Mouse (Mus musculus) left cerebral cortex, adult 9 months (tissue): ENCODE data around the gene Dnah12.
"Not testable (repeated sequence)": the region's sequence is repeated elsewhere in the genome, so short reads cannot be mapped to it uniquely, and the experiment has no call there.

ENCODE experiments used
- DNase-seq, 2 experiments: peaks; one replicate each; pipeline ENCODE4 v3.0.0; 2022; ENCODE audit warnings: low spot score in 2 of 2

The Dnah12 gene

GRCm38 (mm10) chr14:26719696-26720095 lies 26.6 kb downstream of the Dnah12 start:
- not testable (repeated sequence) for DNase-seq

DNA sequence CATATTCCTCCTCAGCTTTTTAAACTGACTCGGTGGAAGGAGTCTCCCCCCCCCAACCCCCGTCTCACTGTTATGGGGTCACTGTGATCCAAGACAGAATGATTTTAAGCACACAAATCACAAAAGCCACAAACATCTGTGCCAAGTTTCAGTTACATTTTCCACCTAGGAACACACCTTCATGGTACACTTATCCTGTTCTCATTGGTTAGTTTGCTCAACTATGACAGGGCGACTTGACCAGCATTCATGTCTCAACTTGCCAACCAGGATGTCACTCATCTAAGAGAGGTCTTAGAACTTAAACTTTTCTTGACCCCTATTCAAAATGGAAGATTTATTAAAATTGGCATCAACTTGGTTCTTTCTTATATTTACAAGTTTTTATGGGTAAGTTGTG lies 31.8 kb downstream of the Dnah12 start:
- DNase-seq = no peak

- no peak for DNase-seq
Measured at GRCm38 (mm10) chr14:26758566-26758965, 65.5 kb downstream of the Dnah12 start.

DNA sequence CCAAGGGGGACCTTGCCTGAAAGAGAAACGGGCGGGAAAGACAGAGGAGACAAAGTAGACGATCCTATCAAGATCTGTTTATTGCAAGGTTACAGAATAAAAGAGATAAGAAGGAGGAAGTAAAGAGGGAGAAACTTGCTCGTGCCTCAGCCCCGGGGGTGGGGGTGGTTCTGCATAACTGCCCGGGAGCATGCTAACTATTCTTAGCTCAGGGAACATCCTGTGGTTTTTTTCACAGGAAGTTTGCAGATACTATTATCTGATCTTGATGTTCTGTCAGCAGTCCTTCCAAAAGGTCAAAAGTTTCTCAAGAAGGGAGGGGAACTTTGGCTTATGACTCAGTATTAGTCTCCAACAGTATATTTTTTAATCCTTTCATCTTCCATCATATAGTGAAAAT lies 71.8 kb downstream of the Dnah12 start:
- no peak for DNase-seq

DNA sequence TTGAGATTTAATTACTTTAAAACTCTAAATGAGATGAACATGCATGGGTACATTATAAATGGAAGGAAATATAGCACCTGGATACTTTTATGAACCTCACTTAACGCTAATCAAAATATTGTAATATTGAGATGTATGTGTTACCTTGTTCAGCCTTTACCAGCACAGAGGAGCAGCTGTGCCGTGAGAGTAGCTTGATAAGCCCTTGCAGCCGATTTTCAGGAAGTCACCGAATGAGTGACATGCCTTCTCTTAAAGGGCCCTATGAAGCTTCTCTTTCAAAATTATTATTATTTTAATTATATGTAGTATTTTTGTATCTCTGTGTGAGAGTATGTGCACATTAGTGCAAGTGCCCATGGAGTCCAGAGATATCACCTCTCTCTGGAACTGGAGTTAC lies 75.1 kb downstream of the Dnah12 start:
- no peak for DNase-seq

GRCm38 (mm10) chr14:26773536-26773935 lies 80.5 kb downstream of the Dnah12 start:
- no peak for DNase-seq

DNA sequence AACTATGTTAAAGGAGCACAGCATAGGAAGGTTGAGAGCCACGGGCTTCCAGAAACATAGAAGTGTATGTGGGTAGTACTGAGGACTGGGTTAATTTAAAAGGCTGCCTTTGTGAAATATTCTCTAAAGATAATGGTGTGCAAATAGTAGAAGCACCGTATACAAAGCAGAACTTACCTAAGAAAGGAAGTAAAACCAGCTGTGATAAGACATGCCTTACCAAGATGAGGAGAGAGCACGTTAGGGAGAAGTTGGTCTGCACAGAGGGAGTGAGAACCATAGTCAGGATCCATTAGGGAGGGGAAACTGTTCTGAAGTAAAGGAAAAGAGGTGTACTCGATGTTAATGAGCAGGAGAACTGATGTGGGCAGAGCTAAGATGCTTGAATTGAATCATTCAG lies 90.7 kb downstream of the Dnah12 start:
- DNase-seq = no peak

- DNase-seq = peak in 1 of 2 experiments; percentile 4
Measured at GRCm38 (mm10) chr14:26785695-26786094, 92.6 kb downstream of the Dnah12 start.

DNA sequence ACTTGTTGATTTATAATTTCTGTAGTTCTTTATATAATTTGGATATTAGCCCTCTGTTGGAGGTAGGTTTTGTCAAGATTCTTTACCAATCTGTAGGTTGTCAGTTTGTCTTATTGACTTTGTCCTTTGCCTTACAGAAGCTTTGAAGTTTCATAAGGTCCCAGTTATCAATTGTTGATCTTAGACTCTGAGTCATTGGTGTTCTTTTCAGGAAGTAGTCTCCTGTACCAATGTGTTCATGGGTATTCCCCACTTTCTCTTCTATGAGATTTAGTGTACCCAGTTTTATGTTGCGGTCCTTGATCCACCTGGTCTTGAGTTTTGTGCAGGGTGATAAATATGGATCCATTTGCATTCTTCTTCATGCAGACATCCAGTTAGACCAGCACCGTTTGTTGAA lies 101.4 kb downstream of the Dnah12 start:
- DNase-seq = no peak

DNA sequence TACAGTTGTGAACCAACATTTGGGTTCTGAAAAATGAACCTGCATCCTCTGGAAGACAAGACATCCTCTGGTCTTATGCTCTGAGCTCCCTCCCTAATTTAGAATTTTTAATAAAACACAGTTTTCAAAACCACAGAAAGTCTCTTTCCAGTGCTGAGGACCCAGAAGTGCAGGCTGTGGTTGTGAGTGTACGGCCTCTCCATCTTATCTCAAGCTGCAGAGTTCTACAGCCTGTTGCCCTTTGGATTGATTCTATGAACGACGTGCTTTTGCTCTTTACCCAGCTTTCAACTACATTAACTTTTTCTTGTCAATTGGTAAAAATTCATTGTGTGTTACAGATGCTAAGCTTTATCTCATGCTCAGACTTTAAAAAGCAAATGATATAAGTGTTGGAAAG lies 105.3 kb downstream of the Dnah12 start:
- no peak for DNase-seq

GRCm38 (mm10) chr14:26799286-26799685 lies 106.2 kb downstream of the Dnah12 start:
- DNase-seq = no peak

GRCm38 (mm10) chr14:26805500-26805899 lies 112.4 kb downstream of the Dnah12 start:
- DNase-seq = no peak

- no peak for DNase-seq
Measured at GRCm38 (mm10) chr14:26812734-26813133, 119.7 kb downstream of the Dnah12 start.

- no peak for DNase-seq
Measured at GRCm38 (mm10) chr14:26813871-26814270, 120.8 kb downstream of the Dnah12 start.

DNA sequence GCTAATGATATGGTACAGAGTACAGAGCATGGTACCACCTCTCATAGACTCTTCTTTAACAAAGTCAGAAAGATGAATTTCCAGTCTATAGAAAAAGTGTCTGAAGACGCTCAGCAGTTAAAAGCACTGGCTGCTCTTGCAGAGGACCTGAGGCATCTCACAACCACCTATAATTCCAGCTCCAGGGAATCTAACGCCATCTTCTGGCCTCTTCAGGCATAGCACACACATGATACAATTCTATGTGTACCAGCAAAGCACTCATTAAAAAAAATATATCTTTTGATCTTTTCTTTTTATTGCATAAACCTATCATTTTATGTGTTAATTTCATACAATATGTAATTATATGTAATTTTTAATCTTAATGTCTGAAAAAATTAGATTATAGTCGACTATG lies 121.8 kb downstream of the Dnah12 start:
- no peak for DNase-seq

DNA sequence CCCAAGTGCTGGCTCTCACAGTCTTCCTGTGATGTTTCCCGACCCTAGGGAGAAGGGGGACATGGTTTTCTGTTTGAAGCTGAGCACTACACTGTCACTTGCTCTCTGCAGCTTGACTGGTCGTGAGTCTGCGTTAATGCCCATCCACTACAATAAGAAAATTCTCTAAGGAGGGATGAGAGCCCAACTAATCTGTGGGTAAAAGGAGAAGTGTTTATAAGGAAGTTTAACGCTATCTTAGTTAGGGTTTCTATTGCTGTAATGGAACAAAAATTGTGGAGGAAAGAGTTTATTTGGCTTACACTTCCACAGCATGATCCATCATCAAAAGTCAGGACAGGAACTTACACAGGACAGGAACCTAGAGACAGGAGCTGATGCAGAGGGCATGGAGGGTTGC lies 123.7 kb downstream of the Dnah12 start:
- DNase-seq = no peak

DNA sequence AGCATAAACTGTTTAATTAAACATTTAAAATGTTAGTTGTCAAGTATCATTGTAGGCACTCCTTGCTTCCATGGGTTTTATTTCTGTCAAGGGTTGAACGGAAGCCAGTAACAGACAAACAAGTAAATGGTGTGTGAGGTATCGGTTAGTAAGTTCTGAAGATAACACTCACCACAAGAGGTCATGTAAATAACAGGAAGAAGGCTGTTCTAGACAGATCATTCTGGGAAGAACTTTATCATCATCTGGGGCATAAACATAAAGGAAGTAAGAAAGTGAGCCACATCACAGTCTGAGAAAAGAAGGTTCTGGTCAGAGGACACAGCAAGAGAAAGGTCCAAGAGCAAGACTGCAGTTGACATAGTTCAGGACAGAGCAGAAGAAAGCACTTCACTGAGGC lies 132.9 kb downstream of the Dnah12 start:
- no peak for DNase-seq

- no peak for DNase-seq
Measured at GRCm38 (mm10) chr14:26853053-26853452, 160.0 kb downstream of the Dnah12 start.

DNA sequence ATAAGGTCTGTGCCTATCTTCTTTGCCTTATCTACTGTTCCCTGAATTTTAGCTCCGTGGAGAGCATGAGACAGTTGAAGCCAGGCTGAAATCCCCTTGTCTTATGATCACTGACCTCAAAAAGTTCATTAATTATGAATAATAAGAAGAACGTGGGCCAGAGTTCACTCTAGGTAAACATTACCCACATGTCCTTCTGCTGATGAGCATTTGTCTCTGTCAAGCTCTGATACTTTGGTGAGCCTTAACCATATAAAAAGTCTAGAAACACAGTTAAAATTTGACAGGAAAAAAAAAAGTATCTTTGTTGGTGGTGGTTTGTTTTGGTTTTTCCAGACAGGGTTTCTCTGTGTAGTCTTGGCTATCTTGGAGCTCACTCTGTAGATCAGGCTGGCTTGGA lies 161.0 kb downstream of the Dnah12 start:
- DNase-seq = no peak

DNA sequence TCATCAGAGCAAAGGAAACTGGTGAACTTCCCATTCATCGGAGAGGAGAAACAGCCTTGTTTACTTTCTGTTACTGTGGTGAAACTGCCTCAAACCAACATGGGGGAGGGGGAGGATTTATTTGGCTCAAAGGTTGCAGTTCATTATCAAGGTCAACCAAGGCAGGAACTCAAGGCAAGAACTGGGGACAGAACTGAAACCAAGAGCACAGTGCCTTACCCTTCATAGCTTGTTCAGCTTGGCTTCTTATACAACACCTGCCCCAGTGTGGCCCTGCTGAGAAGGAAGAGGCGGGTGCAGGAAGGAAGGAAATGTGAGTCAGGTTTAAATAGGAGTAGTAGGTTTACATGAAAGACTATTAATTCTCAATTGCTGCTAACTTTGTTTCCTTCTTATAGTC lies 165.3 kb downstream of the Dnah12 start:
- DNase-seq = no peak

DNA sequence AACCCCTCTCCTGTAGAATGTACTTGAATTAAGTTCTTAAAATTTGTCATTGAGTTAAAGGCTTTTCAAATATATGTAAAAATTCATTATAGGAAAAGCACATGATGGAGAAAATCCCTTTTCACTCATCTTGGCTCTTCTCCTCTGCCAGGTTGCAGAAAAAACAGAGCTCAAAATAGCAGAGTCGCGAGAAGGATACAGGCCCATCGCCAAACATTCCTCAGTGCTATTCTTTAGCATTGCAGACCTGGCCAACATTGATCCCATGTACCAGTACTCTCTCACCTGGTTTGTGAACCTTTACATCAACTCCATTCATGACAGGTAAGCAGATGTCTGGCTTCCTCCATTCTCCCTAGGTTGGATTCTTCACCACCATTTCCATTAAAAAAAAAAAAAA lies 165.9 kb downstream of the Dnah12 start:
- no peak for DNase-seq

- no peak for DNase-seq
Measured at GRCm38 (mm10) chr14:26867356-26867755, 174.3 kb downstream of the Dnah12 start.

DNA sequence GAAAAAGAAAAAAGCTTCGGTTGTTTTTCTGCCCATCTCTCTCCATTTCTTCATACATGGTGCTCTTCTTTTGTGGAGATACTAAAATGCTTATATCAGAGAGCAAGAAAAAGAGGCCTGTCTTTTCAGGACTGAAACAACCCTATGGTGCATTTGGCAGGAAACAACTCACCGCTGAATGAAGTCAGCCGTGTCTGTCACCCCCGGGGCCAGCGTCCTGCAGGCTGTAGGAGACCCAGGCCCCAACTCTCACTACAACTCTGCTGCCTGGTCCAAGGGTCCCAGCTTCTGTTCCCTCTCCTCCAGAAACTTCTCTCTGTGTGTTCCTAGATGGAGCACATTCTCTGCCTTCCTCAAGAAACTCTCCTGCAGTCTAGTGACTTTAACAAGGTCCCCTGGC lies 175.2 kb downstream of the Dnah12 start:
- no peak for DNase-seq

DNA sequence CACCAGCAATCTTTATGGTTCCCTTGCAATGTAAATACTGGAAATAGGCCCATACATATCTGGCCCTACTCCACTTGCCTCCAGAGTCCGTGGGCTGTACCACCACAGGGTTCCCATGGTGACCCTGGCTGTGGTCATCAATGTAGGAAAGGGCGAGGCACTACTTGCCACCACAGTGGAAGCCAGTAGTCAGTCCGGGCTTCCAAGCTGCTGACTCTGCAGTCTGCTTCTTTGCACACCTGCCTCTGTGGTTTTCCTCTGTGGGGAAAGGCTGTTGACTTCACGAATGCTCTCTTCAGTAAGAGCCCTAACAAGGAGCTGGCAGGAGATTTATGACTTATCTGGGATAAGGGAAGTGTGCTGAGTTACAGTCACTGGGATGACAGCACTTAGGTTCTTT lies 185.7 kb downstream of the Dnah12 start:
- no peak for DNase-seq

GRCm38 (mm10) chr14:26879976-26880375 lies 186.9 kb downstream of the Dnah12 start:
- DNase-seq = no peak
